Mouse (Mus musculus) G1E (cell line): ENCODE results near the gene Phldb3. TPM values are rescaled to one million over a fixed set of nuclear protein-coding genes. Genes with fewer than 3 reads are reported as not detected.
A peak's percentile ranks its signal among the peaks of the same experiment; 100 is the strongest.

Experiments
- ATAC-seq: 2 replicates; pipeline ENCODE4 v1.8.0; 2016; ENCODE audit warnings: mild to moderate bottlenecking; ENCODE audit not compliant: insufficient number of reproducible peaks, poor library complexity, low FRiP score, severe bottlenecking; ENCODE audit errors: extremely low read depth
- DNase-seq: peaks from one replicate; pipeline ENCODE4 v3.0.0; 2012; ENCODE audit warnings: low spot score
- H3K27me3 ChIP-seq: 2 replicates; pipeline ENCODE4 v1.6.1; 2012; ENCODE audit warnings: mild to moderate bottlenecking, low read length, inconsistent platforms; ENCODE audit not compliant: insufficient read depth
- H3K36me3 ChIP-seq: replicated peaks from 2 replicates; pipeline ENCODE3; 2012; ENCODE audit warnings: mild to moderate bottlenecking, inconsistent platforms
- H3K4me1 ChIP-seq: 2 replicates; pipeline ENCODE4 v1.6.1; 2012; ENCODE audit warnings: low read depth, low read length, inconsistent platforms, mixed read lengths; ENCODE audit not compliant: insufficient read depth
- H3K4me3 ChIP-seq: 2 replicates; pipeline ENCODE4 v1.5.1; 2012; ENCODE audit warnings: low read depth, mild to moderate bottlenecking, inconsistent platforms, low read length, moderate library complexity, mixed read lengths
- H3K9me3 ChIP-seq: replicated peaks from 2 replicates; pipeline ENCODE4 v1.6.1; 2012; ENCODE audit warnings: inconsistent platforms
- CTCF ChIP-seq: IDR thresholded peaks from 2 replicates; pipeline ENCODE4 v1.5.1; 2012; ENCODE audit warnings: low read depth, low read length, inconsistent platforms, mixed read lengths
- GATA1 ChIP-seq: IDR thresholded peaks from 2 replicates; pipeline ENCODE4 v1.6.1; 2012; ENCODE audit warnings: borderline replicate concordance, low read length, inconsistent platforms, mixed read lengths
- GATA2 ChIP-seq: IDR thresholded peaks from 2 replicates; pipeline ENCODE4 v1.6.1; 2012; ENCODE audit warnings: low read depth, low read length, inconsistent platforms, borderline replicate concordance
- POLR2AphosphoS5 ChIP-seq: IDR thresholded peaks from 2 replicates; pipeline ENCODE4 v1.6.1; 2012; ENCODE audit warnings: low read depth, low read length, inconsistent platforms; ENCODE audit not compliant: insufficient replicate concordance
- TAL1 ChIP-seq: conservative IDR thresholded peaks from 2 replicates; pipeline ENCODE4 v1.6.1; 2012; ENCODE audit warnings: low read depth, low read length, inconsistent platforms, mixed read lengths
- polyA plus RNA-seq: library from polyadenylated mRNA; stranded (reverse); fragments of >175 nt; gene quantifications from 2 replicates; pipeline ENCODE4 v1.2.3, GENCODE M21; 2012
- total RNA-seq, 2 experiments: library from RNA; stranded (forward) in 1 of 2; stranded (reverse) in 1 of 2; fragments of 200-1000 nt in 1 of 2; fragments of >200 nt in 1 of 2; fragmentation: Nextera tagmentation in 1 of 2; gene quantifications; 2 replicates each; pipeline ENCODE4 v1.2.3; 2014 to 2017

The Phldb3 gene
- total and polyA plus RNA-seq, 3 experiments = 1.1 to 4.9 (median 2.3) TPM

- Histone ChIP-seq H3K36me3 (peaks cover 62% of the 10 kb centered on the region), H3K4me1 (peaks cover 4% of the 10 kb centered on the region; the same call in 1 of the 2 replicates), H3K27me3 (peaks cover 1% of the 10 kb centered on the region; the same call in 1 of the 2 replicates), H3K9me3 (no peaks in the 10 kb centered on the region; the same call in 1 of the 2 replicates), H3K4me3 (no peak overlapping the region)
- DNase-seq (no peak), ATAC-seq (no peak)
- TF ChIP-seq GATA1 (no peak), CTCF (no peak), TAL1 (no peak), GATA2 (no peak), POLR2AphosphoS5 (no peak)
Observed at GRCm38 (mm10) chr7:24619671-24620397, 9.3 kb downstream of the Phldb3 start.

- Histone ChIP-seq H3K36me3 (peaks cover 67% of the 10 kb centered on the region), H3K4me1 (peaks cover 4% of the 10 kb centered on the region; the same call in 1 of the 2 replicates), H3K9me3 (no peaks in the 10 kb centered on the region; the same call in 1 of the 2 replicates), H3K27me3 (no peaks in the 10 kb centered on the region; the same call in 1 of the 2 replicates), H3K4me3 (no peak overlapping the region)
- no peak for TF ChIP-seq GATA2
- no peak for TF ChIP-seq POLR2AphosphoS5
- TF ChIP-seq TAL1 = no peak
- no peak for TF ChIP-seq GATA1
- peak; percentile 21; the same call in 1 of the 2 replicates for TF ChIP-seq CTCF
- ATAC-seq (no peak), DNase-seq (no peak)
Observed at GRCm38 (mm10) chr7:24621193-24621592, 10.6 kb downstream of the Phldb3 start.

- ATAC-seq = no peak
Observed at GRCm38 (mm10) chr7:24622967-24623366, 12.4 kb downstream of the Phldb3 start.

GRCm38 (mm10) chr7:24628685-24629610, 18.4 kb downstream of the Phldb3 start:
- H3K27me3 ChIP-seq = no peaks in the 10 kb centered on the region
- H3K36me3 ChIP-seq = peaks cover 23% of the 10 kb centered on the region
- no peak overlapping the region for H3K4me3 ChIP-seq
- H3K9me3 ChIP-seq = no peaks in the 10 kb centered on the region; the same call in 1 of the 2 replicates
- TF ChIP-seq POLR2AphosphoS5 = no peak
- no peak for TF ChIP-seq CTCF
- TF ChIP-seq TAL1 = no peak
- no peak for TF ChIP-seq GATA1
- no peak for TF ChIP-seq GATA2
- DNase-seq = peak; percentile 28
- no peaks in the 10 kb centered on the region for H3K4me1 ChIP-seq
- no peak for ATAC-seq

More at GRCm38 (mm10) chr7:24622967-24623366, 12.4 kb downstream of the Phldb3 start:
- no peak overlapping the region for H3K4me3 ChIP-seq
- no peak for DNase-seq
- peaks cover 60% of the 10 kb centered on the region for H3K36me3 ChIP-seq
- no peaks in the 10 kb centered on the region; the same call in 1 of the 2 replicates for H3K9me3 ChIP-seq
- no peaks in the 10 kb centered on the region; the same call in 1 of the 2 replicates for H3K27me3 ChIP-seq
- TF ChIP-seq GATA1 (no peak), GATA2 (no peak), CTCF (no peak)
- H3K4me1 ChIP-seq = peaks cover 4% of the 10 kb centered on the region; the same call in 1 of the 2 replicates

- no peaks in the 10 kb centered on the region; the same call in 1 of the 2 replicates for H3K9me3 ChIP-seq
- no peaks in the 10 kb centered on the region for H3K4me1 ChIP-seq
- H3K4me3 ChIP-seq = no peak overlapping the region
- peaks cover 17% of the 10 kb centered on the region for H3K36me3 ChIP-seq
- TF ChIP-seq CTCF (no peak), POLR2AphosphoS5 (no peak), GATA1 (no peak), GATA2 (no peak), TAL1 (no peak)
- DNase-seq (no peak), ATAC-seq (no peak)
- no peaks in the 10 kb centered on the region for H3K27me3 ChIP-seq
Observed at GRCm38 (mm10) chr7:24629672-24630071, 19.1 kb downstream of the Phldb3 start.

- Histone ChIP-seq H3K27me3 (no peaks in the 10 kb centered on the region), H3K36me3 (peaks cover 14% of the 10 kb centered on the region), H3K4me1 (no peaks in the 10 kb centered on the region), H3K9me3 (no peaks in the 10 kb centered on the region; the same call in 1 of the 2 replicates), H3K4me3 (no peak overlapping the region)
- no peak for DNase-seq
- ATAC-seq = no peak
- TF ChIP-seq POLR2AphosphoS5 = no peak
- TF ChIP-seq TAL1 = no peak
- TF ChIP-seq GATA1 = no peak
- TF ChIP-seq GATA2 = no peak
- TF ChIP-seq CTCF = no peak
Observed at GRCm38 (mm10) chr7:24630116-24630880, 19.7 kb downstream of the Phldb3 start.
